Mouse (Mus musculus): ENCODE data around the gene Asb5. TPM values are rescaled to one million over a fixed set of nuclear protein-coding genes. Genes with fewer than 3 reads are reported as not detected.

The Asb5 gene
- polyA plus RNA-seq, 1 experiment from 2014 or later = 1.1 TPM

DNA sequence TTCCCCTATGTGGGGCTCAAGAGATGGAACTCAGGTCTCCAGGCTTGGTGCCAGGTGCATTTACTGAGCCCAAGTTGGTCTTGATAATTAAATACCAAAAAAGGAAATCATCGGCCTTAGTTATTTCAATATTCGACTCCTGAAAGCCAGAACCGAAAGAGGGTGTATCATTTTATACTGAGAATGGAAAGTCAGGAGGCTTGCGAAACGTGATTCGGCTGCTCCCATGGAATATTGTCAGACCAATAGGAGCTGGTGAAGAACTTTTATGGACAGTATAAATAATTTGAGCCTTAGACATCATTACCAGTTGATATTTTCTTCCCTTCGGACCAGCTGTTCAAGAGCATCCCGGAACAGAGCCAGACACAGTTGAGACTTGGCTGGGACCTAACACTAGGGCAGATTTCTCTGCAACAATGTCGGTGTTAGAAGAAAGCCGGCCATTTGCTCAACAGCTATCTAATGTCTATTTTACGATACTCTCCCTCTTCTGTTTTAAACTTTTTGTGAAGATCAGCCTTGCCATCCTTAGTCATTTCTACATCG lies 20.7 kb downstream of the Asb5 start:
- Histone ChIP-seq H3K27ac (ENCODE audit: low read depth) (no peak overlapping the region), H3K4me2 (ENCODE audit: low read depth, low read length) (no peak overlapping the region), H3K27me3 (ENCODE audit: insufficient read depth, low read length) (no peaks in the 10 kb centered on the region), H3K4me3 (ENCODE audit: low read depth, low read length) (no peak overlapping the region), H3K4me1 (ENCODE audit: insufficient read depth) (no peaks in the 10 kb centered on the region), H3K36me3 (replicated peaks; ENCODE audit: insufficient read depth, low read length) (no peaks in the 10 kb centered on the region), H3K9ac (replicated peaks) (no peak overlapping the region), H3K9me3 (ENCODE audit: low read length) (no peaks in the 10 kb centered on the region)
- ATAC-seq (no peak), DNase-seq (no peak)
- WGBS (ENCODE audit: insufficient replicate concordance) = 87% methylated on average over 12 of the region's 12 CpGs
- no peak for TF ChIP-seq EP300 (IDR thresholded peaks at IDR 0.05; ENCODE audit: low read depth)
- TF ChIP-seq CTCF (IDR thresholded peaks at IDR 0.05; ENCODE audit: low read depth) = no peak

DNA sequence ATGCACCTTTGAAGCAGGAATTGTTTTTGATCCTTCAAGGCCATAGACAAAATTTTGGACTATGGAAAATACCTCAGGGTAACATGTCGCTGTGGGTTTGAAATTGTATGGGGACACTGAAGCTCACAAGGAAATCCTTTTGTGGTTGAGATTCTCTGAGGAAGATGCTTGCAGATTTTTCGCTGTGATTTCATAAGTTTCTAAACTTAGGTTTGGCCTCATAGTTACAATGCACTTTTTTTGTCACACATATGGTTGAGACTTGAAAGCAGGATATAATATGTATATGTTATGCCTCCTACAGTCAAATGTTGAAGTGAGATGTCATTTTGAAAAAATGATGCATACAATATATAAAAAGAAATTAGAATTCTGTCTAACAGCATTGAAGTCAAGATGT lies 25.5 kb downstream of the Asb5 start:
- Histone ChIP-seq H3K27me3 (ENCODE audit: insufficient read depth, low read length) (no peaks in the 10 kb centered on the region), H3K9me3 (ENCODE audit: low read length) (no peaks in the 10 kb centered on the region), H3K9ac (replicated peaks) (no peak overlapping the region), H3K4me2 (ENCODE audit: low read depth, low read length) (no peak overlapping the region), H3K4me1 (ENCODE audit: insufficient read depth) (no peaks in the 10 kb centered on the region), H3K4me3 (ENCODE audit: low read depth, low read length) (no peak overlapping the region), H3K36me3 (replicated peaks; ENCODE audit: insufficient read depth, low read length) (no peaks in the 10 kb centered on the region), H3K27ac (ENCODE audit: low read depth) (no peak overlapping the region)
- DNase-seq (no peak), ATAC-seq (no peak)
- WGBS (ENCODE audit: insufficient replicate concordance) = 61% methylated on average over 2 of the region's 2 CpGs
- TF ChIP-seq CTCF (IDR thresholded peaks at IDR 0.05; ENCODE audit: low read depth) = no peak
- no peak for TF ChIP-seq EP300 (IDR thresholded peaks at IDR 0.05; ENCODE audit: low read depth)

DNA sequence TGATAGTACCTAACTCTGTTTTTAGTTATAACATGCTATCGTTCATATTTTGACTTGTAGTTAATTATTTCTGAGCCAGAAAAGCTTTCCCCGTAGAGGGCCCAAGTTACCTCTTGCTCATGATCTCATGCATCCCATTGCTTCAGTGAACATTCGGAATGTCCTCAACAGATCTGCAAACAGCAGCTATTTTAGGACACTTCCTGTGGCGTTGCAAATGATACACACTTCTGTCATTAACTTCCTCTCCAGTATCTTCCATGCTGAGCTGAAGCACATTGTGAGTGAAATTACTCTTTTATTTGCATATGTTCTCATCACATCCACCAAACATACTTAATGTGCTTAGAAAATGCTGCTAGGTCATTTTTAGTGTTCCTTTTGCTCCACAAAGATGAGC lies 32.8 kb downstream of the Asb5 start:
- no peak for DNase-seq
- 36% methylated on average over 4 of the region's 4 CpGs for WGBS (ENCODE audit: insufficient replicate concordance)
- H3K4me3 ChIP-seq (ENCODE audit: low read depth, low read length) = no peak overlapping the region

DNA sequence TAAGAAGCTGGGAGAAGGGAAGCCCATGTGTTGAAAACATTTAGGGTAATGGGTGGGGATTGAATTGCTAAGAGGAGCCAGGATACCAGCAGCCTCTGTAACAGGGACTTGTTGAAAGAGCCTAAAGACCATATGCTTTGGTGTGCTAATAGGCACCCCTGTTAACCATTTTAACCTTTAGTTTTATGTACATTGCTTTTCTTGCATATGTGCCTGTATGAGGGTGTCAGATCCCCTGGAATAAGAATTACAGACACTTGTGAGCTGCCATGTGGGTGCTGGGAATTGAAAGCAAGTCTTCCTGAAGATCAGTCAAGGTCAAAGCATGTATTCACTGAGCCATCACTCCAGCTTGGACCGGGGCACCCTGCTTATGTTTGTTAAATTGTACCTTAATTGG lies 35.8 kb downstream of the Asb5 start:
- 63% methylated on average over 1 of the region's 1 CpGs for WGBS (ENCODE audit: insufficient replicate concordance)
- H3K9ac ChIP-seq (replicated peaks) = no peak overlapping the region
- H3K4me3 ChIP-seq (ENCODE audit: low read depth, low read length) = no peak overlapping the region
- no peak for TF ChIP-seq CTCF (IDR thresholded peaks at IDR 0.05; ENCODE audit: low read depth)
- TF ChIP-seq EP300 (IDR thresholded peaks at IDR 0.05; ENCODE audit: low read depth) = no peak
- no peak for DNase-seq
- ATAC-seq = no peak
- H3K36me3 ChIP-seq (replicated peaks; ENCODE audit: insufficient read depth, low read length) = no peaks in the 10 kb centered on the region
- no peak overlapping the region for H3K27ac ChIP-seq (ENCODE audit: low read depth)
- no peak overlapping the region for H3K4me2 ChIP-seq (ENCODE audit: low read depth, low read length)
- H3K4me1 ChIP-seq (ENCODE audit: insufficient read depth) = no peaks in the 10 kb centered on the region; the same call in 1 of the 2 replicates
- H3K27me3 ChIP-seq (ENCODE audit: insufficient read depth, low read length) = no peaks in the 10 kb centered on the region
- H3K9me3 ChIP-seq (ENCODE audit: low read length) = no peaks in the 10 kb centered on the region

More for the DNA sequence above, 32.8 kb downstream of the Asb5 start:
- no peaks in the 10 kb centered on the region for H3K9me3 ChIP-seq (ENCODE audit: low read length)
- no peaks in the 10 kb centered on the region for H3K27me3 ChIP-seq (ENCODE audit: insufficient read depth, low read length)
- no peak overlapping the region for H3K27ac ChIP-seq (ENCODE audit: low read depth)
- no peaks in the 10 kb centered on the region for H3K36me3 ChIP-seq (replicated peaks; ENCODE audit: insufficient read depth, low read length)
- no peak overlapping the region for H3K4me2 ChIP-seq (ENCODE audit: low read depth, low read length)
- no peak overlapping the region for H3K9ac ChIP-seq (replicated peaks)
- ATAC-seq = 0 out of 2 replicates have a peak, but pooled peaks have one; percentile 19
- no peaks in the 10 kb centered on the region; the same call in 1 of the 2 replicates for H3K4me1 ChIP-seq (ENCODE audit: insufficient read depth)
- TF ChIP-seq CTCF (IDR thresholded peaks at IDR 0.05; ENCODE audit: low read depth) (no peak), EP300 (IDR thresholded peaks at IDR 0.05; ENCODE audit: low read depth) (no peak)

DNA sequence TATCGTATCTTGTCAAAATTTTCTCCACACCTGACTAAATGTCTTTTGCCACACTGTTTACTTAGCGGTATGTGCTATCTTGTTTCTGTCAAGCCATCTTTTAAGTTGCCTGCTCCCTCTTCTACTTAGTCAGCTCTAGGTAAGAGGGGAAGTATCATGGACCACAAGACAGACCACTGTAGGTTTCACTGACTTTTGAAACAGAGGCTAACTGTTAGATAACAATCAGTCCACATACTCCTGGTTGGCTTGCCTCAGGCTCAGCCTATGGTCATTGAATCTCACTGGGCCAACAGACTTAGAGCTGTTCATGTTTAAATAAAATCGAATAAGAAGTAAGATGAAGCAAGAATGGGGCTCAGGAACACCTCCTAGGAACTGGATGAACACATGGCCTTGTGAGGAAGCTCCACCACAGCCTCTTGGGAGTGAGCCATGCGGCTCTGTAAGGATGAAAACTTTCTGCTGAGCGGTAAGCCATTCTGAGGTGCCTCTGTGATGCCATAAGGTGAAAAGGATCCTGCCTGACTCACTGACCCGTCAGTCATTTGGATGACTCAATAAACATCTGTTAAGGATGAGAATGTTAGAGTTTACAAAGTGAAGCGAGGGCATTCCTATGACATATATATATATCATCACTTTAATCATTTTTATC lies 36.4 kb downstream of the Asb5 start:
- H3K4me3 ChIP-seq (ENCODE audit: low read depth, low read length) = no peak overlapping the region
- no peaks in the 10 kb centered on the region for H3K9me3 ChIP-seq (ENCODE audit: low read length)
- H3K4me2 ChIP-seq (ENCODE audit: low read depth, low read length) = no peak overlapping the region
- H3K9ac ChIP-seq (replicated peaks) = no peak overlapping the region
- TF ChIP-seq EP300 (IDR thresholded peaks at IDR 0.05; ENCODE audit: low read depth) (no peak), CTCF (IDR thresholded peaks at IDR 0.05; ENCODE audit: low read depth) (no peak)
- H3K27ac ChIP-seq (ENCODE audit: low read depth) = no peak overlapping the region
- H3K36me3 ChIP-seq (replicated peaks; ENCODE audit: insufficient read depth, low read length) = no peaks in the 10 kb centered on the region
- no peaks in the 10 kb centered on the region for H3K27me3 ChIP-seq (ENCODE audit: insufficient read depth, low read length)
- WGBS (ENCODE audit: insufficient replicate concordance) = 76% methylated on average over 7 of the region's 7 CpGs
- no peak for DNase-seq
- H3K4me1 ChIP-seq (ENCODE audit: insufficient read depth) = no peaks in the 10 kb centered on the region; the same call in 1 of the 2 replicates
- ATAC-seq = no peak

DNA sequence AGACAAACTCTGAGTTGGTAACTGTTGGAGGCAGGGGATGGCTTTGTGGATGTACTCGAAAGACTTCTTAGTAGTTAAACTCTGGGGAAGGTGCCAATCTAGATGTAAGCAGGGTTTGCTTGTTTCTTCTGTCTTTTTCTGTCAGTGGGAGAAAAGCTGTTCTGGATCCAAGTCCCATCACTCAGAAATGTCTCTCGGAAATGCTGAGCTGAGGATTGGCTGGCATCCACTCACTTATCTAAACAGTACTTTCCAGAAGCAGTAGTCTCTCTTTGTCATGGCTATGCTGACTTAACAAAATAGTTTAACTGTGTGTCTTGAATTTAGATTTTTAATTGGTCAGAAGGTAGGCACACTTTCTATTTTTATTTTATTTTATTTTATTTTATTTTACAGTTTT lies 37.8 kb downstream of the Asb5 start:
- DNase-seq = no peak
- Histone ChIP-seq H3K27me3 (ENCODE audit: insufficient read depth, low read length) (no peaks in the 10 kb centered on the region), H3K9ac (replicated peaks) (no peak overlapping the region), H3K4me2 (ENCODE audit: low read depth, low read length) (no peak overlapping the region), H3K9me3 (ENCODE audit: low read length) (no peaks in the 10 kb centered on the region), H3K27ac (ENCODE audit: low read depth) (no peak overlapping the region), H3K36me3 (replicated peaks; ENCODE audit: insufficient read depth, low read length) (no peaks in the 10 kb centered on the region), H3K4me1 (ENCODE audit: insufficient read depth) (no peaks in the 10 kb centered on the region; the same call in 1 of the 2 replicates), H3K4me3 (ENCODE audit: low read depth, low read length) (no peak overlapping the region)
- WGBS (ENCODE audit: insufficient replicate concordance) = 65% methylated on average over 2 of the region's 2 CpGs
- TF ChIP-seq CTCF (IDR thresholded peaks at IDR 0.05; ENCODE audit: low read depth) (no peak), EP300 (IDR thresholded peaks at IDR 0.05; ENCODE audit: low read depth) (no peak)
- no peak for ATAC-seq

Data from liver, postnatal 0 days (tissue).